Mouse (Mus musculus): ENCODE measurements around the gene Zfp618.

Zfp618 gene

DNA sequence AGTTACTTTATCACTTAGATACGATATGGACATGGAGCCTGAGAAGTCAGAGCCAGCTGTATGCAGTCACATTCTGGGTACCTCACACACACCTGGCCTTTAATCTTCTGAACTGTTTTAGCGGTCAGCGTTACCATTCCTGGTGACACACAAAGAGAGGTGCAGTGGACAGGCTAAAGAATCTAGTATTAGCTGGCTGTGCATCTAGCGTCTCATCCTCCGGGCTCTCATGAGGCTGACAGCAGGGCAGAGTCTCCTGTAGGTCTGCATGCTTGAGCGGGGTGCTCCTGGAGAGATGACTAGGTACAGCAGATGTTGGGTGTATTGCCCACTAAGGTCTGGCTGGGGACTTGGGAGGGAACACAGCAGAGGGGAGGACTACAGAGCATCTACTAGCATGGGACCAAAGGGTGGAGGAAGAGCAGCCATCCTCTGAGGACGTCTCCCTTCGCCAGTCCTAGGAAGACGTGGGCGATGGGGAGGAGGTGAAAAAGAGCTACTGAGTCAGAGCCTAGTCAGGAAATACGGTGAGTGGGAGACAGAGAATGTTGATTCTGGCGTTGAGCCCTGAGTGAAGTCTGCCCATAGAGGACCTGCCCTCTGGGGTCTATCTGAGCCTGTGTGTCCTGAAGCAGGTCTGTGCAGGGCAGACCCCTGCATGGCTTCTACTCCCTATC, 103.3 kb downstream of the Zfp618 start:
- DNase-seq = no peak

DNA sequence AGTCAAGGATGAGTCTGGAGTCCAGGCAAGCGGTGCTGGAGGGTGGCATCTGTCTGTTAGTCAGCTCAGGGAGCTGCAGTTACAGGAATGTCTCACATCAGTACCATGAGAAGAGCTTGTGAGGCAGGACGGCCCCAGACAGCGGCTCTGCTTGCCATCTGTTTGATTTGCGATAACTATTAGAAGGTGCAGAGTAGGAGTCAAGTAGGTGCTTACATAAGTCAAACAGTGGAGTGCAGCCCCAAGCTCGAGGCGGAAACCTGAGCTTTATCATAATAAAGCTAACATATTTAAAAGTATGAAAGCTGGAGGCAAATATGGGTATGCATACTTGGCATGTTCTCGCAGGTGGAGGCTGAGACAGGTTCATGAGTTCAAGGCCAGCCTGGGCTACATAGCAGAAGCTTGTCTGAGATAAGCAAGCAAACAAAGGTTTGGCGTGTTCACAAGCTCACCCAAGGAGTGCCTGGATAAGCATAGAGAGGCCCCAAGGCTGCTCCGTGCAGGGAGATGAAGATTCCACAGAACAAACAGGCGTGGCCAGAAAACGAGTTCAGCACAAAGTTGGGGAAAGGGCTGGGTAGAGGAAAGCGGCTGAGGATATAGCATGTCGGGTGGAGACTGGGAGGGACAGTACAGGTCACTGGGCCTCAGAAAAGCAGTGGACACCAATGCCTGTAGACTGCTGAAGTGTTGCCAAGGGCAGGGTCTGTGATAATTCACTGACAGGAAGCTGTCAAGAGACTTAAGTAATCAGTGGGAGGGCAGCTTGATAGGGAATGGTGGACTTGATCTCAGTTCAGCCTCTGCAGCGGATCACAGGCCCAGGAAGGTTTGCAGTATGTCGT, 106.3 kb downstream of the Zfp618 start:
- DNase-seq = peak in 1 of 2 experiments; percentile 7

DNA sequence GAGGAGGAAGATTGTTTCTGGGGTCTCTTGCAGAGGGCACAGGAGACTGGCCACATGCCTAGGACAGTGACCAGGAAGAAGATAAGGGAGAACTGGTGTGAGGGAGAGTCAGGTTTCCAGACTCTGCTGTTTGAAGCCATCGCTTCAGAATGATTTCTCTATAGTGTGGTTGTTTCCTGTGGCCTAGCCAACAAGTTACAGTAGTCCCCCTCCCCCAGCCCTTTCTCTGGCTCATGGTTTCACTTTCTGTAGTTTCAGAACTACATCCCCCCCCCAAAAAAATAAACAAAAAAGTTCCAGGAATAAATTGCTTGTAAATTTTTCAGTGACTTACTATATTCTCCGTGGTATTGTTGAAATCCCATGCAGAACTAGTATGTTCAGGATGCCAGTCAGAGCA, 107.8 kb downstream of the Zfp618 start:
- DNase-seq = no peak

DNA sequence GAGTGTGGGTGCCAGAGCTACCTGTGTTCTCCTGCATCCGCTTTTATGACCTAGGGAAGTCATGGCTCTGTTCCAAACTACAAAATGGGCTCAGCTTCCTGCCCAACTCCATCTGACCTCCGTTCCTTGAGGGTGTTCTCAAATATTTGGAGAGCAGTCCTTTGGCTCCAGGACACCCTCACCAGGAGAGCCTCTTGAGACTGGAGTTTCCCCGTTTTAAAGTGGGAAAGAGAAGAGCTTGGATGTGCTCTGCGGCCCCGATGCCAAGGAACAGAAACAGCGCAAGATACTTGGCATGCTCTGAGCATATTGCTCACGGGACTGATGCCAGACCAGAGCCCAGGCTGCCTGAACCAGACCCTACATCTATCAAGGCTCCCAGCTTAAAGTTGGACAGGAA, 113.8 kb downstream of the Zfp618 start:
- DNase-seq = peak; percentile 64 to 81

DNA sequence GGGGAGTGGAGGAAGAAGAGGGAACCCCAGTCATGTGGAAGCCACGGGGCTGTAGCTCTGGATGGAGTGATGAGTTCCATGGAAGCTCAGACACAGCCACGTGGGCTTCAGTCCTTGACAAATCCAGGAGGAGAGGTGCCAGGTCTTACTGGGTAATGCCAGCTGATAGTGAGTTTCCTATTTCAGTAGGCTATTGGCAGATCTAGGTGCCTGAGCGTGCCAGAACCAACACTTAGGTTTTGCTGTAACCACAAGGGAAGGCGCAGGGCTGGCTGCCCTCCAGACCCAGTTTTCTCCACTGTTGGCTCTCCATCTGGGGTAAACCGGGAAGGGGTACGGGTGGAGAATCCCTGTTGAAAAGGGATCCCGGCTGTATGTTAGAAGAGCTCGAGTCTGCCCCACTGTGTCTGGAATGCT, 119.1 kb downstream of the Zfp618 start:
- DNase-seq = peak; percentile 78 to 87

DNA sequence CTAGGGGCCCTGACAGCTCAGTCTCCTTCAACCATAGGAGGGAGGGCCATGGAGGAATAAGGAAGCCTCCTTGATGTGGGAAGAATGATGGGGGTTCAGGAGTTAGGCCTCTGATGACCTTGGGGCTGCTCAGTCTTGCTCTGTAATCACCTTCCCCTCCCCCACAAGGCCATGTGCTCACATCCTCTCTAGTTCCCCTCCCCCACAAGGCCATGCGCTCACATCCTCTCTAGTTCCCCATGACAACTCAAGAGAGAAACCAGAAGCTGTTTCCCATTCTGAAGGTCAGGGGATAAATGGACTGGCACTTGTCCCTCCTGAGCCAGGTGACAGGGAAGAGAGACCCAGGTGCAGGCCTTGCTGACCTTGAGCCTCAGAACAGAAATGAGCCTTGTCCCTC, 124.1 kb downstream of the Zfp618 start:
- DNase-seq = no peak

DNA sequence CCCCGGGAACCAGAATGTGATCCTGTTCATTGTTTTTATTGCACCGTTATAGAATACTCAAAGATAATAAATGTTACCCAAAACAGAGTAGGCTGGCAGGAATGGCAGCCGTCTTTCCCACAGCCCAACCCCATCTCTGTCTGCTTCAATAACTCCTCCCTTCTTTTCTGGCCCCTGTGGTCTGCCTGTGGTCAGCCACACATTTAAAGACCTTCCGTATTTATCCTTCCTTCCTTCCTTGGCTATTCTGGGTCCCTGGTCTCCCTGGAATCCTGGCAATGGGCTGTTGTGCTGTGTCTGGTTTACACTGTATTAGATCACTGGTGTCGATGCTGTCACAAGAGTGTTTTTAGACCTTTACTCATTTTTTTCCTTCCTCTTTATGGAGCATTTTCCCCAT, 125.8 kb downstream of the Zfp618 start:
- no peak for DNase-seq

DNA sequence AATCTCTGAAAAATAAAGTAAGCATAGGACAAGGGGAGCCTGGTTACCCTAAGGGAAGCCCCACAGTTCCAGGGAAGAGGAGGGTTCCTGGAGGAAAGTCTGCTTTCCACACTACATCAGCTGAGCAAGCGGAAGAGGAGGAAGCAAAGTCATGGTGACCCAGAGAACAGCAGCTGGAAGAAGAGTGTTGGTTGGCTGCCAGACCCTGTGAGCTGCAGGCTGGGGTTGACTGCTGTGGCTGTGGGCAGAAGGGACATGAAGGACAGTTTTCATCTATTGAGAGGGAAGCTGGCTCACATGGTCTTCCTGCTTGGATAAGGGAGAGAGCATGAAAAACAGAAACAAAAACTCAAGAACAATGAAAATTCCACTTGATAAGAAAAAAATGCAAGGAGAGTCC, 132.2 kb downstream of the Zfp618 start:
- no peak for DNase-seq

DNA sequence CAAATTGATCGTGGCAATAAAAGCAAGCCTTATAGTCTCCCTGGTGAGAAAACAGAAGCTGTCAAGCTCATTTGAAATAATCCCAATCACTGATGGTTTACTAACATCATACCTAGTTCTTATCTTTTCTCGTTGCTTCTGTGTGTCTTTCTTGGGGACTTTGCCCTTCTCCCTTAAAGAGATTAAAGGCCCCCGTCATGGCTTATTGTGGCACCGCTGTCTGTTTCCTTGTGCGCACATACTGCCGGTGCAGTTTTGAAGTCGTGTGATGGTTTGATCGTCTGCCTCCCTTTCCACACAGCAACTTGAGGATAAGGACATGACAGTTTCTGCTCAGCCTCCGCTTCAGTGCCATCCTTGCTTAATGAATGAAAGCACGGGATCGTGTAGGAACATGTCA, 135.1 kb downstream of the Zfp618 start:
- DNase-seq = no peak

DNA sequence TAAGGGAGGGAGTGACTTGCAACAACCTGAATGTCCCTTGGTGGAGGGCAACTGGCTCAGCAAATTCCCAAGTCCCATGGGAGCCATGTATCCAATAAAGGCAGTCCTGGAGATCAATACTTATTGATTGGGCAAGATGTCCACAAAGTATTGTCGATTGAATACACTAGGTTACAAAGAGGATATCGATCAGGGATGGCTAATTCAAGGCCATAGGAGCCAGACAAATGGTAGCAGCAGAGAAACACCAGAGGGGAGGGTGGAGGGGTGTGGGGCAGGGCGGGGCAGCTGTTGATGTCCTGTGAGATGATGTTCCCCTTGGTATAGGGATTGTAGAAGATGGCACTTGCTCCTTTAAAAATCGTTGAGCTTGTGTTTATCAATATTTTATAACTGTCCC, 136.7 kb downstream of the Zfp618 start:
- no peak for DNase-seq

DNA sequence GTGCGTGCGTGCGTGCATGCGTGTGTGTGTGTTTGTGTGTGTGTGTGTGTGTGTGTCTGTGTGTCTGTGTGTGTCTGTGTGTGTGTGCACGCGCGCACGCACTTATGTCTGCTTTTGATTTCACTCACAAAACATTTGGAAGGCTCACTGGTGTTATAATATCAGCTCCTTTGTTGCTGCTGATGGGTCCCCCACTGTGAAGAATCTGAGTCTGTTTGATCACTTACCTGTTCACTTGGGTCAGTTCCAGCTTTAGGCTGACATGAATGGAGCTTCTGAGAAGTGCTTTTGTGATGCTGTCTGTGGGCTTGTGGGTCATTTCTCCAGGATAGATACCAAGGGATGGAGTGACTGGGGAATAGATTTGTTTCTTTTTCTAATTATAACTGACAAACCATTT, 140.3 kb downstream of the Zfp618 start:
- no peak for DNase-seq

DNA sequence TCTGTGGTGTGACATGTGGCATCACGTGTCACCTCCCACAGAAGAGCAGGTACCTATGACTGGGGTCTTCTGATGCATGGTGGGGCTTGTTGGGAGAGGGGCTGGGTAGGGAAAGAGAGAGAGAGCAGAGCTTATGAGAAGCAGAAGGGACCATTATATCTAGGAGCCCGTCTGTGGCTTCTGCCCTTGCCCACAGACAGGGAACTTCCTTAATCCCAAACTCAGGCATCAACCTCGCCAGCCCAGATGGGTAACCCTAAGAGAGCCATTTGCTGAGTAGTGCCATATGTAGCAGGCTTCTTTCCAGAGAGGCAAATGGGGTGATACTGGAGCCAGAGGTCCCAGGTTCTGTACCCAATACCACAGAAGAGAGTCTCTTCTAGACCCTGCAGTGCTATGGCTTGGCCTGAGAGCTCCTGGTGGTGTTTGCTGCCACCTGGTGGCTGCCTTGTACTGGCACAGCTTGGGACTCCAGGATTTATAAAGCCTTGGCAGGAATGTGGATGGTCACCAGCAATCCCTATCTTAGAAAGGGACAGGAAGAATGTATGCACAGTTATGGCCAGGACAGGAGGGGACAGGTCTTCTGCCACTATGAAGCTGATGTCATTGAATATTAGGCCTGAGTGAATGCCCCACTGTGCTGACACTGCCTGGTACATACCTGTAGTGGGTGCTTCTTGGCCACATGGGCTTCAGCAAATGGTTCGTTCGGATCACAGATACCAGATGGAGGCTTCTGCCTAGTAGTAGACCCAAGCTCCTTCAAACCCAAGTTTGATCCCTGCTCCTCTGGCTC, 153.5 kb downstream of the Zfp618 start:
- peak; percentile 57 to 64 for DNase-seq

DNA sequence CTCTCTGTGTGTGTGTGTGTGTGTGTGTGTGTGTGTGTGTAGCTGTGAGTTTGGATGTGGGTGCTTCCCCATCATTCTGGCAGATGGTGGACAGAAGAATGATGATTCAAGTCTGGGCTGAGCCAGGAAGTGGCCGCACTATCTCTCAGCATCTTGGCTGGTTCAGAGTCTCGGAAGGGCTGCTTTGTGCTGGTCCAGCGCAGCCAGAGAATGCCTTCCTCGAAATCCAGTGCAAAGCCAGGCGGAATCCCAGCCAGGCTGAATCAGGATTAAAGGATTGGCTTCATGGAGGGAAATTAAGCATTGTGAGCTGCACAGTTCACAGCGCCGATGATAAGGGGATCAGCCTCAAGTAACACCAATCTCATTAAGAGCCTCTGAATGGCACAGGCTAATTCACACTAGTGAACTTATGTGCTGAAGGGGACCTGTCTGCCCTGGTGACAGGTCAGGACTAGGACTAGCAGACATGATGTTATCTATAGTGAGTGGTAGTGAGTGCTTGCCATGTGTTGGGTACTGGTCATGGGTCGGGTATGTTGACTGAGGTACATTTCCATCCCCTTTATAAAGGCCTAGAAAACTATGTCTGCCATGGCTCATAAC, 159.6 kb downstream of the Zfp618 start:
- no peak for DNase-seq

DNA sequence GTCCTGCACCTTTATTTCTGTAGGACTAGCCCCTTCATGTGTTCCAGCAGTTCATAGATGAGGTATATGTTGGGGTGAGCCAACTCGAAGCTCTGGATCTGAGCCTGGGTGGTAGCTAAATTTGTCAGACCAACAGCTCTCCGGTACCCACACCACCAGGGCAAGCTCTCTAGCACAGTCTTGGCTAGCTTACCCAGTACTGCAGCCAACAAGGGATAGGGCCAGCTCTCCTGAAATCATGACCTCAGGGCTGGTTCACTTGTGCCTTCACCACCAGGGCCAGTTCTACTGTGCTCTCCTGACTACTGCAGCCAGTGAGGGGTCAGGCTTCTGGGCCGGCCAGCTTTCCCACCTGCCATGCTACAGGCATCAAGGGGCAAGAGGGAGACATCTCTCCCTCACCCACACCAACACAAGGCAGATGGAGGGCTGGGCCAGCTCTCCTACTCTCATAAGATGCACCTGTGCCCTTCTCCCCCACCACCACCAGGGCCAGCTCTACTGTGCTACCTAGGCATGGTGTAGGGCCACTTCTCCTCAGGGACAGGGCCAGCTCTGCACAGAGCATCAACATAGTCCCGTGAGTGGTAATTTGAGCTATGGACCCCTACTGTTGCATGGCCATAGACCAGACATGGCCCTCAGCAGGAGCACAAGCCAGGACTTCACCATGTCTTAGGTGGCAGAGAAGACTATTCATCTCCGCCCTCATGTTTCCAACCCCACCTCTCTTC, 164.7 kb downstream of the Zfp618 start:
- no peak for DNase-seq

DNA sequence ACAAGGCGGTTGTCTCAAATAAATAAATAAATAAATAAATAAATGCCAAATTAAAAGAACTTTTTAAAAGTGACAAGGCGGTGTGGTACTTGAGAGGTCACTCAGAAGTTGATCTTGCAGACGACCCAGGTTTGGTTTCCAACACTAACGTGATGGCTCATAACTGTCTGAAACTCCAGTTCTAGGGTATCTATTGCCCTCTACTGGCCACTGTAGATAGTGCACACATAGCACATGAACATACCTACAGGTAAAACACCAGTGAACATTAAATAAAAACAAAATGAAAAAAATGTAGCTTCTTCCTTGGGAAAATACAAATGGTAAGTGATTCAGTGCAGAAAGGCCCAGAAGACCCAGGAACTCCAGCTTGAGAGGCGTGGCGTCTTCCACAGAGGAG, 181.9 kb downstream of the Zfp618 start:
- DNase-seq = no peak

DNA sequence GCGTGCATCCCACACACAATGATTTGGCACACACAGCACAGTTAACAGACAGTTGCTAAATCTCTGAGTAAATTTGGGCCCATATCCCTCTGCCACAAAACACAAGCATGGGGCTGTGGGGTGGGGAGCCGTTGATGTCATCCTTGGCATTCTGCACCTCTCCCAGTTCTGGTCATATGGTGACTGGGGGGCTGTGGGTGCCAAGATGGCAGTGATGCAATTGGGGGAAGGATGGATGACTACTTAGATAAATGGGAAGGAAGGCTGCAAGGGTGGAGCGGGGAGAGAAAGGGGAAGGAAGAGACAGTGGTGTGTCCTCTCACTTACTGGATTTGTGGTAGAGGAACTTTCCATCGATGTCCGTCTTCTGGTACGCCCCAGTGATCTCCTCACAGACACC, 185.8 kb downstream of the Zfp618 start:
- peak in 1 of 2 experiments; percentile 8 for DNase-seq

DNA sequence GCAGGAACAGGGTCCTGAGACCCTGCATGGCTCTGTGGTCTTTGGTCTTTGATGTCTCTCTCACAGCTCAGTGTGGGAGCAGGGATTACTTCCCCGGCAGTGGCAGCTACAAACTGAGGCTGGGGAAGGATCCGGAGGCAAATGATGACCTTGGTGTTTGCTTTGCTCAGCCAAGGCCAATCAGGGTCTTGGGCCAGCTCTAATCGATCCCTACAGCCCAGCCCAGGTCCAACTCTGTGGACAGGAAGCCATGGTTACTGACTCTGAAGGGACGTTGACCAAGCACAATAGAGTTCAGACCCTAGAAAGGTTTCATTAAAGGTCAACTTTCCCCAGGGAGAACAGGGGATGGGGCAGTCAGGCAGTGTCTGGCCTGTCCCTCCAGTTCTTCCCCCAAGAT, 188.7 kb downstream of the Zfp618 start:
- DNase-seq = no peak

DNA sequence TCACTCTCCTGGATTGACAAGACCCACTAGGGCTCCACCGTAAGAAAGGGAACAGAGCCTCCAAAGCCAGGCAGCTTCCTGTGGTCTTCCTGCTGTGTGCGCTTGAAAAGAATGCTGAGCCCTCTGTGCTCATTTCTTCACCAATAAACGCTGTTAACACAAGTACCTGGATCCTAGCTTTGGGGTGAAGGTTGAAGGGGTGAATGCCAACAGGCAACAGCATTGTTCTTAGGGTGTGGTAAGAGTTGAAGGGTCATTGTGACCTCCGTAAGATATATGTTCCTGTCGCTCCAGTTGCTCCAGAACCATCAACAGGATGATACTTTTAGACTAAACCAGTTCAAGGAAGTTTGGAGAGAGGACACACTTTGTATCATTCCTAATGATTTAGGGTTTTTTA, 189.3 kb downstream of the Zfp618 start, which contains the start of gene Ambp:
Gene Ambp, minus strand, starts transcription at position 101 of the 400 bp plus-strand sequence.
- DNase-seq = no peak

DNA sequence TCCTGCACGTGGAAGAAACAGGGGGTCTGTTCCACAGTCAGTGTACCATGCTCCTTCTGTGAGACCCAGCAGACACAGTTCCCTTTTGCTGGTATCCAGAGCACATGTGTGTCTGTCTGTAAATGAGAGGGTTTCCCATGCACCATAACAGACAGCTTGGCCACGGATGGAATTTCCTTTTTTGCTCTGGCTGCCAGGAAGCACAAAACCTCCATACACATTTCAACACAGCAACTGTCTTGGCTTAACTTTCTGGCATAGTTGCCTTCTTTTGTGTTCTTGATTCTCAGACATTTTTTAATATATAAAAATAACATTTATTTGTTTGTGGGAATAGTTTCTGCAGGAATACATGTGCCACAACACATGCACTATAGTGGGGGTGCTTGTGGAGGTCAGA, 190.2 kb downstream of the Zfp618 start:
- no peak for DNase-seq

DNA sequence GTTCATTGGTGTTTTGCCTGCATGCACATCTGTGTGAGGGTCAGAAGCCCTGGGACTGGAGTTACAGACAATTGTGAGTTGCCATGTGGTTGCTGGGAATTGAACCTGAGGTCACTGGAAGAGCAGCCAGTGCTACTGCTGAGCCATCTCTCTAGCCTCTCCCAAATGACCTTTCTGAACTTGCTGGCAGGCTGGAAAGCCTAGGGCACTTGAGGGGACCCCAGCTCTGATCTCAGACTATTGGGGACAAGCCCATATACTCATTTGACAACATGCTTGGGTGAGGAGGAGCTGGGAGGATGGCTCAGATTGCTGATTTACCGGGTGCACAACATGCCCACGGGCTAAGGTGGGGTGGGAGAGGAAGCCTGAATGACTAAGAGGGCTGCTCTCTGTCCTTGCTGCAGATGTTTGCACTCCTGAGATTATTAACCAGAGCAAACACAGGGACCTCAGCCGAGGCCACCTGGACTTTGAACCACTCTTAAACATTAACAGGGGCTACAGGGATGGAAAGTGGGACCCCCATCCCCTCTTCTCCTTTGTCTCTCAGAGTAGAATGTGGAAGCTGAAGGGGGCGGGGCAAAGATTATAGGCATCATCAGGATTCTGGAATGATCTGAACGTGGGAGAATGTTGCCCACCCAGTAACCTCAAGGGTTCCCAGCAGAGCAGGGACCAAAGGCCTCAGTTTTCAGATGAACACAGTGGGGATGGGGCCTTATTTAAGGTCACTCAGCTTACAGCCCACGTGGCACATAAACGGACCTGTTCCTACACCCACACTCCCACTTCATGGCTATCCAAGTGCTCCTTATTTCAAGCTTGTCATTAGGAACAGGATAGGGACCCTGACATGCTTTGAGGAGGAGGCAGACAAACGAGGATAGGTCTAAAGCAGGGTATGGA, 191.6 kb downstream of the Zfp618 start:
- DNase-seq = no peak

DNA sequence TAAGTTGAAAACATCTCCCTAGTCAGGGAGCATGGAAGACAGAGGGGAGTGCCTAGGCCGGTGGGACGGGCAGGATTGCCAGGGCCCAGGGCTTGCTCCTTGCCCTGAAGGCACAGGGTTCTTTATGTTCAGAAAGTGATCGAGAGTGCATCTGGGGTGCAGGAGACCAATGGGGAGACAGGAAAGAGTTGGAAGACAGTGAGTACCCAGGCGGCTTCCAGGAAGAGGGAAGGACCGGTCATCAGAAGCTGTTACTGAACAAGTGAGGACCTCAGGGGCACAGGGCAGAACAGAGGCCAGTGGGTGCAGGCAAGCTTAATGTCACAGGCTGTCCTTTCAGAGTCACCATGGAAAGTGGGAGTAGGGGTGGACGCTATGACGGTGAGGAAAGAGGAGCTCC, 192.8 kb downstream of the Zfp618 start:
- no peak for DNase-seq
